Mouse (Mus musculus) cortical plate, adult 2 months (tissue): ENCODE results near the gene Hemgn.

Experiments used
- CTCF ChIP-seq: fragments of 200-500 bp; IDR thresholded peaks from 2 replicates; pipeline ENCODE4 v1.5.1; 2011; ENCODE audit warnings: mild to moderate bottlenecking, control low read depth, low read length; ENCODE audit not compliant: insufficient read depth; ENCODE audit errors: extremely low read depth
- POLR2A ChIP-seq: fragments of 200-500 bp; IDR thresholded peaks from 2 replicates; pipeline ENCODE4 v1.6.1; 2011; ENCODE audit warnings: mild to moderate bottlenecking, low read length, control low read depth; ENCODE audit not compliant: insufficient read depth; ENCODE audit errors: extremely low read depth

DNA sequence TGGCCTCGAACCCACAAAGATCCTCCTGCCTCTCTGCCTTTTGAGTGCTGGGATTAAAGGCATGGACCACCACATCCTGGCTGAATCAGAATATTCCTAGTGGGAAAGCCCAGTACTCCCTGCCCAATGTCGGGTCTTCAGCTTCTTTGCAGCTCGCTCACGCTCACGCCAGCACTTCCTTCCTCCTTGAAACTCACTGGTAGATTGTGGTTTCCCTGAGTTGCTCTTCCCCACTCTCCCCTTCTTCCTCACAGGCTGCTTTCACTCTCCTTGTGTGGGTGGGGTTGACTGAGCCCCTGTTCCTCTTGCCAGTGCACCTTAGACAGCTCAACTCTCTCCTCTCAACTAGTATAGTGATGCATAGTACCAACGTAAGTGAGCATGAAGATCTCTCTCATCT, 1.8 kb downstream of the Hemgn start:
- TF ChIP-seq CTCF, result no peak
- no peak for TF ChIP-seq POLR2A
